In genomic region chr3:31811232-31811631, GRCm38 (mm10) we compare ENCODE assay signal across 16 mouse cellular contexts.
"Had no signal": no experiment of that assay in that cellular context is flagged by ENCODE, and none has a peak within 500 bp of the region (broad histone marks: within the 10 kb centered on the region; RNA-seq: fewer than 3 reads in every experiment).

No protein-coding gene starts in this region.

- ATAC-seq: midbrain, embryonic 15.5 days had no signal

- DNase-seq: kidney, adult 9 months; kidney, postnatal 14 days; layer of hippocampus, adult 9-11 months; layer of hippocampus, postnatal 36 days; liver, embryonic 13.5 days; lung, adult 2 months; lung, postnatal 14 days; lung, postnatal 4 days; thymus, adult 18-20 months; thymus, postnatal 36 days had no signal

- H3K4me2 ChIP-seq: liver, embryonic 13.5 days; midbrain, embryonic 12.5 days; midbrain, embryonic 15.5 days; neural tube, embryonic 12.5 days; neural tube, embryonic 15.5 days had no signal

- H3K27me3 ChIP-seq: liver, embryonic 13.5 days; midbrain, embryonic 12.5 days; midbrain, embryonic 15.5 days; neural tube, embryonic 12.5 days; neural tube, embryonic 15.5 days had no signal

- H3K9me3 ChIP-seq: liver, embryonic 13.5 days; midbrain, embryonic 12.5 days; midbrain, embryonic 15.5 days; neural tube, embryonic 12.5 days; neural tube, embryonic 15.5 days had no signal

- H3K36me3 ChIP-seq: liver, embryonic 13.5 days; midbrain, embryonic 12.5 days; midbrain, embryonic 15.5 days; neural tube, embryonic 12.5 days; neural tube, embryonic 15.5 days had no signal

- H3K4me1 ChIP-seq: liver, embryonic 13.5 days; midbrain, embryonic 12.5 days; midbrain, embryonic 15.5 days; neural tube, embryonic 12.5 days; neural tube, embryonic 15.5 days had no signal

- H3K9ac ChIP-seq: liver, embryonic 13.5 days; midbrain, embryonic 12.5 days; midbrain, embryonic 15.5 days; neural tube, embryonic 12.5 days; neural tube, embryonic 15.5 days had no signal

- H3K27ac ChIP-seq: layer of hippocampus, adult 2 months; left cerebral cortex, adult 2 months; liver, embryonic 13.5 days; midbrain, embryonic 12.5 days; midbrain, embryonic 15.5 days; neural tube, embryonic 12.5 days; neural tube, embryonic 15.5 days had no signal

- H3K4me3 ChIP-seq: layer of hippocampus, adult 2 months; left cerebral cortex, adult 2 months; liver, embryonic 13.5 days; midbrain, embryonic 12.5 days; midbrain, embryonic 15.5 days; neural tube, embryonic 12.5 days; neural tube, embryonic 15.5 days had no signal
